Mouse (Mus musculus): ENCODE measurements around the gene Ssu72.
"Not testable (repeated sequence)": the region's sequence is repeated elsewhere in the genome, so short reads cannot be mapped to it uniquely, and the experiment has no call there.

The Ssu72 gene

GRCm38 (mm10) chr4:155704721-155705591 is at the start of gene Ssu72:
Gene Ssu72 (plus strand): TSS chr4:155704800.
- in situ Hi-C loops (cut with MboI, MseI): no loop called here

GRCm38 (mm10) chr4:155656214-155656751 is 48.3 kb upstream of the Ssu72 start:
- in situ Hi-C loops (cut with MboI, MseI): loop anchor here in 1 of 2 experiments (5.0 kb wide), 1 partner anchor 36 kb away; the partner anchor contains the start of gene Fndc10

DNA sequence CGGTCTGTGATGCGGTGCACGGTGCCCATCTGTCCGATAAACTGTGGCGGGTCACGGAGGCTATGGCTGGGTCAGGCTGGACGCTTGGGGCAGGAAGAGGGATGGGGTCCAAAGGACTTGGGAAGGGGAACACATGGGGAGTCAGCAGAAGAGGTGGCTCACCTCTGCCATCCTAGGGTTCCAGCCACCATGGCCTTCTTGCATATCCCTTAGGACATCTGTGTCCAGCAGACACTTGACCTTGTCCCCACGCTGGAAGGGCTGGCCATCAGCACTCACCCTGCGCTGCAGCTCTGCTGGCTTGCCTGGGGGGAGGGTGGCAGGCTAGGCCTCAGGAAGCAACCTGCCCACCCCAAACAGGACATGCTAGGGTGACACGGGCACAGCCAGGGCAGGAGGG is 45.6 kb upstream of the Ssu72 start:
- in situ Hi-C loops (cut with MboI, MseI): loop anchor here in 1 of 2 experiments (5.0 kb wide), 1 partner anchor 33 kb away; the partner anchor contains the start of gene Fndc10

- in situ Hi-C loops (cut with MboI, MseI): no loop called here
Observed at GRCm38 (mm10) chr4:155660641-155661040, 44.0 kb upstream of the Ssu72 start.

DNA sequence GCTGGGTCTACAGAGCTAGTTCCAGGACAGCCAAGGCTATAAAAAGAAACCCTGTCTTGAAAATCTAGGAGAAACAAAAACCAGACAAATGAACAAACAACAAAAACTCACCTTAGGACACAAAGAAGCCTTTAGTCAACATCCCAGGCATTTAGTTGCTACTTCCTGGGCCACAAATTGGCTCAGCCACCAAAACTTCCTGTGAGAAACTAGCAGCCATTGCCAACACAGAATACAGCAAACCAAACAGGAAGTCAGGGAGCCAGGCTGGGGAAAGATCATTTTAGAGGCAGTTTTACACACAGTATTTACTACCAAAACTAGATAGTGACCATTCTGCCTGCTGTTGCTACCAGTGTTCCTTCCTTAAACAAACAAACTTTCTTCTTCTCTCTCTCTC is 37.7 kb upstream of the Ssu72 start:
- in situ Hi-C loops (cut with MboI, MseI): no loop called here

DNA sequence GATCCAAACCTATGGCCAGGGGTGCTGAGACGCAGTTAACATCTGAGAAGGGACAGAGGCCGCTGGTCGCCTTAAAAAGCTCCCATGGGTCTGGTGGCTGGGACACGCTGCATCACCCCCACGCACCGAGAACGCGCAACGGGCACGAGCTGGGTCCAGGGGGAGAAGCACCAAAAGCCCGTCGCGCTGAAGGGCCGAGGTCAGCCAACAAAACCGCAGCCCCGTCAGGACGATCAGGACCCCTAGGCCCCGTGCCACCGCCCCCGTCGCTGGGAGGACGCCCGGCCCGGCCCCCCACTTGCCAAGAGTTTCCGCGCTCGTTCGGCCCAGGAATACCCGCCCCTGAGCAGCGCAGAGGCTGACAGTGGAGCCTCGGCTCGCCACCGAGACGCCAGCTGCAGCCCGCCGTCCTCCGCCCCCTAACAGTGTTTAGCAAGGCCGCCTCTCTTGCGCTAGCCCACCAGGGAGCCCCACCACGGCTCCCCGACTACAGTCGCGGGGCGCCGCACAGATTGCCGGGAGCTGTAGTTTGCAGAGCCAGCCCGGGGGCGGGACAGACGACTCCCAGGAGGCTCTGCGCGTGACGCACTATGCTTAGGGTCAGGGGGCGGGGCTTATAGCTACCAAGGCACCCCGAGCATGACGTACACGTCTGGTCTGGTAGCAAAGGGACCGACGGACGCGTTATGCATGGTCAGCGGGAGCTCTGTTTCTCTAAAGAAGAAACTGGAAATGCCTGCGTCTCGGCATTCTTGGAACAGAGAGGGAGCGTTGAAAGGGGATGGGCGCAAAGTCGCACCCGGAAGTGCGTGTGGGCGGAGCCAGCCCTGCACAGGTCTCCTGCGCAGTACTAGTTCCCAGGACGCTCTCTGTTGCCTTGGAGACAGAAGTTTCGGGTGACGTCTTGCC is 35.7 kb upstream of the Ssu72 start, which contains the start of gene Mib2:
TSS of gene Mib2 (minus strand) at position 510 of the 909 bp plus-strand sequence.
- in situ Hi-C loops (cut with MboI, MseI): no loop called here

DNA sequence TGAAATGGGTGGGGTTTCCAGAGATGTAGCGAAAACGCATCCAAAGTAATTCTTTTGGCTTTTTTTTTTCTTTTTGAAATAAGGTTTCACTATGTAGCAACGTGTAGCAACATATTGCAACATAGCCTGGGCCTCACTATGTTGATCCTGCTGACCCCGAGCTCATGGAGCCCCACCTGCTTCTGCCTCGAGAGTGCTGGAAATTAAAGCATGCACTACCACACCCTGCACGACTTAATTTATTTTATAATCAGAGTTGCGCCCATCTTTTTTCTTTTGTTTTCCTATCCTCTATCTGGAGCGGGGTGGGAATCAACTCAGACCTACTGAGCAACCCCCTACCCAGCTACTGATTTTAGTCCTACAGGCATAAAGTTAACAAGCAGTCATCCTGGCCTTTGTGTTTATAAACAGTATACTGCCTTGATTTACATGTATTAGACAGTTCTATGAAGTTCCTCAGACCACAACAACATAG is 35.0 kb upstream of the Ssu72 start:
- in situ Hi-C loops (cut with MboI, MseI): no loop called here

DNA sequence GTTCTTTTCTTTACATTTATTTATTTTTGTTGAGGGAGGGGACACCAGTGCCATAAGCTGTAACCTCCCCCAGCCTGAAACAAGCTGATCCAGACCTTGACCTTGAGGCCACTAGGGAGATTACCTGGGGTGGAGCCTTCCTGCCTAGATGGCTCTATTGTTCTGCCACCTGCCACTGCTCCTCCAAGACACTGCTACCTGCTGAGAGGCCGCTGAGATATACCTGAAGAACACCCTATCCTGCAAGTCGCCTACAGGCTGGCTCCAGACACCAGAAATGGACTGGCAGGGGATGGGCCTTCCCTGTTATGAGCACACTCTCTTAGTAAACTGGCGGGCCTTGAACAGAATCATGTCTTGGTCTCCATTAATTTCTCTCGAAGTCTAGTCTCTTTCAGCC is 34.4 kb upstream of the Ssu72 start:
- in situ Hi-C loops (cut with MboI, MseI): not testable (repeated sequence)

GRCm38 (mm10) chr4:155672082-155672481 is 32.5 kb upstream of the Ssu72 start:
- in situ Hi-C loops (cut with MboI, MseI): no loop called here

DNA sequence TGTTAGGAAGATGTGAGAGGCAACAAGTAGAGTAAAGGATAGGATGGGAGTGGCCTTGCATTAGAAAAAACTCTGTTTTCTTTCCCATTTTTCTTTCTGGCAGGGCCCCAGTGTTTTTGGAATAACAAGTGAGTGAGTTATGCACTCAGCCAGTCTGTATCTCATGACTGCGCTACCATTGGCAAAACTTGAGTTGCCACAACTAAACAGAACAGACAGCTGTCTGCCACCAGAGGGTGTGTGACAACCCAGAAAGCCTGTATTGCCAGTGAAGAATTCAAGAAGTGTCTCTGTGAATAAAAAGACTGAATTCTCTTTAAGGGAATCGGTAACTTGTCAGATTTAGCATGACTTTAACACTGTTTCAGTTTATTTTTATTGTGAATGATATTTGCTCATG is 28.6 kb upstream of the Ssu72 start:
- in situ Hi-C loops (cut with MboI, MseI): no loop called here

GRCm38 (mm10) chr4:155683670-155684277 is 20.8 kb upstream of the Ssu72 start:
- in situ Hi-C loops (cut with MboI, MseI): not testable (repeated sequence)

- in situ Hi-C loops (cut with MboI, MseI): not testable (repeated sequence)
Observed at GRCm38 (mm10) chr4:155687764-155688163, 16.8 kb upstream of the Ssu72 start.

DNA sequence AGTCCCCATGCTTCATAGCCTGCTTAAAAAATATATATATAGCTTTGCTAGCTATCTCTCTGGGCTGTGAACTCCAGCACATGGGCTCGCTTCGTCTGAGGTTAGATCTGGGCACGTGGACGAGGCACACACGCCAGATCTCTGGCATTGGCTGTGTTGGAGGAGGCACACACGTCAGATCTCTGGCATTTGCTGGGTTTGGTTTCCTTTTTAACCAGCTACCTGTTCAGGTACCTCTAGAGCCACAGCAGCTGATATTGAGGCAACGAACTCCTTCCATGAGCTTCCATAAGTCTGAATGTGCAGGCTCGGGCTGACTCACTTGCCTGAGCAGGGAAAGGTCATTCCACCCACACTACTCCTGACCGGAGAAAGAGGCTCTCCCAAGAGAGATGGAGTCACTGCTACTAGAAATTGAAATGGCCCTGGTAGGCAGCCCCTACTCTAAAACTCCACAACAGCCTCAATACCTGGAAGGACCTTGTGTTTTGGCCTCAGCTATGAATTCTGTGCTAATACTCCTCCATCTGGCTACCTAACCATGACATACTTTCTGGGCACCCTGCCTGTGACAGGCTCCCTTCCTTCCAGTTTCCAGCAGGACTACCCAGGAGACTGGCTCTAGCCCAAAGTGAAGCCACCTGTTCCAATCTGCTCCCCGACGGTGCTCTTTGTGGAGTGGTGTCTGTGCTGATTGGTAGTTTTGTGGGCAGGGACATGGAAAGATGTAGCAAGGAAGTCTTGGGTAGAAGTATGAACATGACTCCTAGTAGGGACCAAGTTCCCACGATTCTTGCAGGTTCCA is 13.8 kb upstream of the Ssu72 start:
- in situ Hi-C loops (cut with MboI, MseI): loop anchor here in 1 of 2 experiments (5.0 kb wide), 1 partner anchor 33 kb away; no protein-coding TSS in a partner anchor

- in situ Hi-C loops (cut with MboI, MseI): loop anchor here in 1 of 2 experiments (5.0 kb wide), 1 partner anchor 35 kb away; no protein-coding TSS in a partner anchor
Observed at GRCm38 (mm10) chr4:155692421-155692820, 12.2 kb upstream of the Ssu72 start.

- in situ Hi-C loops (cut with MboI, MseI): loop anchor here in 1 of 2 experiments (5.0 kb wide), 1 partner anchor 37 kb away; no protein-coding TSS in a partner anchor
Observed at GRCm38 (mm10) chr4:155694111-155694481, 10.5 kb upstream of the Ssu72 start, which contains the start of gene Fndc10. Gene Fndc10 (plus strand): TSS chr4:155694342.

DNA sequence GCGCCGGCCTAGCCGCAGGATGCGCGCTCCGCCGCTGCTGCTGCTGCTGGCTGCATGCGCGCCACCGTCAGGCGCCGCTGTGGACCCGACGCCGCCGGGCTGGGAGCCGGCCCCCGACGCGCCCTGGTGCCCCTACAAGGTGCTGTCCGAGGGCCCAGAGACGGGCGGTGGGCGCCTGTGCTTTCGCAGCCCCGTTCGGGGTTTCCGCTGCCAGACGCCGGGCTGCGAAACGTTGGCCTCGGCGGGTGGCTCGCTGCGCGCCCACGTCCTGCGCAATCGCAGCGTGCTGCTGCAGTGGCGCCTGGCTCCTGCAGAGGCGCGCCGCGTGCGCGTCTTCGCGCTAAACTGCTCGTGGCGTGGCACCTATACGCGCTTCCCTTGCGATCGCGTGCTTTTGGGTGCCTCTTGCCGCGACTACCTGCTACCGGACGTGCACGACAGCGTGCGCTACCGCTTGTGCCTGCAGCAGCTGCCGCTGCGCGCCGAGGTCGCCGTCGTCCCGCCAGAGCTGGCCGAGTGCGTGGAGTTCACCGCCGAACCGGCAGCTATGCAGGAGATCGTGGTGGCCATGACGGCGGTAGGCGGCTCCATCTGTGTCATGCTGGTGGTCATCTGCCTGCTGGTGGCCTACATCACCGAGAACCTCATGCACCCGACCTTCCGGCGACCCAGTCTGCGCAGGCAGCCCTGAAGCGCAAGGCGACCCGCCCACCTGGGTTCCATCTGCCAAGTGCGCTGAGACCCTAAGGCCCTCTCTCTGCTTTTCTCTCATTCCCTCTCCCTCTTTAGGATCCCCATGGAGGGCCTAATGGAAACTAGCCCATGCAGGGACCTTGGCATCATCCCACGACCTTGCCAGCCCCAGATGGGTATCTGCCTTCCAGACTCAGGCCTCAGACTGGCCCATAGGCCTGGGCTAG is 9.9 kb upstream of the Ssu72 start:
- in situ Hi-C loops (cut with MboI, MseI): loop anchor here (5.0 kb wide), 3 partner anchors 37 to 327 kb away; no protein-coding TSS in a partner anchor

GRCm38 (mm10) chr4:155695531-155696062 is 9.0 kb upstream of the Ssu72 start:
- in situ Hi-C loops (cut with MboI, MseI): loop anchor here (5.0 kb wide), 2 partner anchors 208 to 328 kb away; no protein-coding TSS in a partner anchor
